Mouse (Mus musculus) spleen, adult 18-20 months (tissue): Measurements from ENCODE around the gene Ptms.
A peak's percentile ranks its signal among the peaks of the same experiment; 100 is the strongest.

ENCODE experiments used
- DNase-seq, 2 experiments: peaks; one replicate each; pipeline ENCODE4 v3.0.0; 2022; ENCODE audit warnings: mixed read lengths in 2 of 2

Gene Ptms

DNA sequence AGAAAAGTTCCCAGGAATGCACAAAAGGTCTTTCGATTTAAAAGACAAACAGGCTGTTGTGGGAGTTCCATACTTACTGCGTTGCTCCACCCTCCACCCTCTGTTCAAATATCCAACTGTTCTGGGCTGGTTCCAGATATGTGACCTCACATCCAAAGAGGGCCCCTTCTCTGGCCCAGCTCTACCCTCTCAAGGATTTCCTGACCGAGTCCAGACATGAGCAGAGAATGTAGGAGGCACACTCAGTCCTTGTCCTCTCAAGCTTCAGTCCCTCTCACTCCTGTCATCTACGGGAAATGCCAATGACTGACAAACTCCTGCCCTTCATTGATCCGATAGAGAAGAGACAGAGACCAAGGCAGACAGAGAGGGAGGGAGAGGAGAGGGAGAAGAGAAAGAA, 6.0 kb upstream of the Ptms start:
- no peak for DNase-seq

DNA sequence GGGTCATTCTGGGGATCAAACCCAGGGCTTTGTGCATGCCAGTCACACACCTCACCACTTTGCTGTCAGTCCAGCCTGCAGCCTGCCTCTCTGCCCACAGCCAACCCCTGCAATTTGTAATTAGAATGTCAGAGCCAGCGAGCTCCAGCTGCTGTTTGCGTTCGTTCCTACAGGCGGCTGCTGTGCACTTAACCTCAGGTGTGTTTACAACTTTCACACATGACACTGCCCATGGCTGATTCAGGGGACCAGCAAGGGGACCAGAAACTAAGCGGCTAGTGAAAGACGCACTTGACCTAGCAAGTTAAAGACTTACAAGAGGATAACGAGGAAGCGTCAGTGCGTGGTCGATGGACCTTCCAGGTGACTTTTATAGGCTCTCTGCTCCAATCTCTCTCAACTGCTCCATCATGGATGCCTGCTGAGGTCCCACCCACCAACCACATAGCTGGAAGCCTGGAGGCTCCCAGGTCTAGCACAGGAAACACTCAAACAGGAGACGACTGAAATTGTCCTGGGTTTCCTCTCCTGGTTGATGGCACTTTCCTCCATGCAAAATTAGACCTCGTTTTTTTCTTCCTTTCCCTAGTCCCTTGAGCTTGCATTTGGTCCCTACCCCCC, 5.4 kb upstream of the Ptms start:
- no peak for DNase-seq

DNA sequence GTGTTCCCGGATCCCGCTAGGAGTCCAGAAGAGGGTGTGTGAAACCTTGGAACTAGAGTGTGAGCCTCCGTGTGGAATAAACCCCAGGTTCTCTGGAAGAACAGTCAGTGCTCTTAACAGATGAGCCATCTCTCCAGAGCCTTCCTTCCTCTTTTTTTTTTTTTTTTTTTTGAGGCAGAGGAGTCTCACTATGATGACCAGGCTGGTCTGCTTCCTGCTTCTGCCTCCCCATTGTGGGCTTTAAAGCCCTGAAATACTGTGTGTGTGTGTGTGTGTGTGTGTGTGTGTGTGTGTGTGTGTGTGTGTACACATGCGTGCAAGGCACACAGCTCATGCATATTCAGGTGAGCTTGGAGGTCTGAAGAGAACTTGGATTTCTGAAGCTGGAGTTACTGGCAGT, 1.6 kb upstream of the Ptms start:
- DNase-seq, result no peak

DNA sequence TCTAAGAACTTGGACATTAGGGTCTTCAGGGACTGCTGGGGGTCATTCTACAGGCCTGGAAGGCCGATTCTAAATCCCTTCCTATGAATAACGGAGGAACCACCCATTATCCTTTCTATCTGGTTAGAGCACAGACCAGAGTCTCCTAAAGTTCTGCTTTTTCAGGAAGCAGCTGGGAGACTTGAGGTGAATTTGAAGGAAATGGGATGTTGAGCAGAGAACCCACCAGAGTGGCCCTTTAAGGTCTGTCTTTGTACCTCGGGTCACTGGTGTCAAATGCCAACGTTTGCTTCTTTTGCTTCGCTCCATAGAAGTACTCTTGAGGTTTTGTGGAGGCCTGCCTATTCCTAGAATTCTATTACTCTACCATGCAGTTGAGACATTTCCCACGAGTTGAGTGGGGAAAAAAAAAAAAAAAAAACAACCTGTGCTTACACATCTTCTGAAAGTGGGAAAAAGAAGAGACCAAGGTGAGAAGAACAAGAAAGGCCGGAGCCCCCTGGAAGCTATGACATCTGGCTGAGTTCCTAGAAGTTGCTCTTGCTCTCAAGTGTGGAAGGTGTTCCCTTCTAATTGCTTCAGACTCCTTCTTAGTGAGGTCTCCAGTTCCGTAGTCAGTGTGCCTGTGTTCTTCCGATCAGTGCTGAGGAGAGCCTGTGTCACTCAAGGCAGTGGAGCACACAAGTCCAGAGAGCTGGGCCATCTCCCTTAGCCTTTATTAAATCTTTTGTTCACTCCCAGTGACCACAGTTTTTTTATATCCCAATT, 599 bp upstream of the Ptms start:
- no peak for DNase-seq

DNA sequence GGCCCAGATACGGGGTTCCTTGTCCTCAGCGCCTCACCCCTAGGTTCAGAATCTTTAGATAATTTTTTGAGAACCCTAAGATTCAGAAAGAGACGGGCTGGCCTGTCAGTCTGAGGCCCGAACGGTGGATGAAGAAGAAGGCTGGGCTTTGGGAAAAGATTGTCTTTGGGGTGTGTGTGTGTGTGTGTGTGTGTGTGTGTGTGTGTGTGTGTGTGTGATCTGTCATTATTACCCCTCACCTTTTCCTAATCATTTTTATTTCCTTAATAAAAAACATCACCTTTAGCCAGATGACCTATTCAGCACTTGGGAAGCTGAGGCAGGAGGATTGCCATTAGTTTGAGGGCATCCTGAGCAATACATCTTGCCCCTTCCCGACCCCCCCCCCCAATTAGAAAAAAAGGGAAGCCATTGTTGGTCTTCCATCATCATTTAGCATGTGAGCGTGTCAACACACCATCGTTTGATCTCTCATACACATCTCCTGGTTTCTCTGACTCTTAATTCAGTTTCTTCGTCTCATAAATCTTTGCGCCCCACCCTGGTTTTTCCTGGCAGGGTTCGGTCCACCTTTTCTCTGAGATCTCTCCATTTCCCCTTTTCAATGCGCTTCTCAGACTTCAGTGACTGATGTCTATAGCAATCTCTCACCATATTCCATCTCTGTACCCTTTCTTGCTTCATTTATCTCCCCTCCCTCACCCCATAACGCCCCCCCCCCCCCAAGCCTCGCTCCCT, 844 bp downstream of the Ptms start:
- no peak for DNase-seq

DNA sequence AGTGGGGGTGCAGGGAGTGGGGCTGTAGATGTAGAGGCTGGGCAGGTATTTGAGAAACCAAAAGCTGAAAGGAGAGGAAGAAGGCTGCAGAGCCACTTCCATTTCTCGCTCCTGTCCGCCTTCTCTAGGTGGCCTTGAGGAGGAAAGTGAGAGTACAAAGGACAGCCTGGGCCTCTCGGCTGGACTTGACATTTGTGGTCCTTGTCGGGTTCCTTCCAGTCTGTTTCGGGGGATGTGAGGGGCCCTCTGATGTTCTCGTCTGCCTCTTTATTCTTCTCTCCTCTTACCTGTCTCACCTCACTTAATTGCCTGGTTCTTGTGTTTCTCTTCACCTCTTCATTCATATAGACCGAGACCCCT, 1.6 kb downstream of the Ptms start:
- DNase-seq, result no peak

DNA sequence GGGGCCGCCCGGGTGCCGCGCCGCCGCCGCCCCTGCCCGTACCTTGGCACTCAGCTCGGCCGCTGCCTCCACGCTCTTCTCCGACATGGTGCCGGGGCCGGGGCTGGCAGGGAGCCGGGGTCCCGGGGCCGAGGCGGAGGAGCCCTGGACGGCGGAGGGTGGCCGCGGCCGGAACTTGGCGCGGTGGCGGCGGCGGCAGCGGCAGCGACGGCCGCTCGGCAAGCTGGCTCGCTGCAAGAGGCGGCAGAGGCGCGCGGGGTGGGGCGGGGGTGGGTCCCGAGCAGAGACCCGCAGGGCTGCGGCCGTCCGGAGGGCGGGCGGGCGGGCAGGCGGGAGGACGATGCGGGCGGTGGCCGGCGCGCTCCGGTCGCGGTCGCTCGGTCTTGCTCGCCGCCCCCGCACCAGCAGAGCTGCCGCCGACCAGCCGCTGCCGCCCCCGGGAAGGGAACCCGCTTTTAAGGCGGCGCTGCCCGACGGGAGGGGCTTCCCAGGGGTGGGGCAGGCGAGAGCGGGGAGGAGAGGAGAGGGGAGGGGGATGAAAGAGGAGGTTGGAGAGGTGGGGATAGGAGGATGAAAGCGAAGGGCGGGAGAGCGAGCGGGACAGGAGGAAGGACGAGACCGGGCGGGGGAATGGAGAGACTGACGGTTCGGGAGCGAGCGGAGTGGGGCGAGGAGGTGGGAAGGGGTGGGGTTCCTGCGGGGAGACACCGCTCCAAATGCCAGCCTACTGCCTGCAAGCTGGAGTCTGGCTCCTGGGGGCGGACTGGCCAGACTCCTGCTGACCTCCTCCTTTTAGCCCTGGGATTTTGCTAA, 2.2 kb downstream of the Ptms start:
- peak; percentile 64 to 66 for DNase-seq

DNA sequence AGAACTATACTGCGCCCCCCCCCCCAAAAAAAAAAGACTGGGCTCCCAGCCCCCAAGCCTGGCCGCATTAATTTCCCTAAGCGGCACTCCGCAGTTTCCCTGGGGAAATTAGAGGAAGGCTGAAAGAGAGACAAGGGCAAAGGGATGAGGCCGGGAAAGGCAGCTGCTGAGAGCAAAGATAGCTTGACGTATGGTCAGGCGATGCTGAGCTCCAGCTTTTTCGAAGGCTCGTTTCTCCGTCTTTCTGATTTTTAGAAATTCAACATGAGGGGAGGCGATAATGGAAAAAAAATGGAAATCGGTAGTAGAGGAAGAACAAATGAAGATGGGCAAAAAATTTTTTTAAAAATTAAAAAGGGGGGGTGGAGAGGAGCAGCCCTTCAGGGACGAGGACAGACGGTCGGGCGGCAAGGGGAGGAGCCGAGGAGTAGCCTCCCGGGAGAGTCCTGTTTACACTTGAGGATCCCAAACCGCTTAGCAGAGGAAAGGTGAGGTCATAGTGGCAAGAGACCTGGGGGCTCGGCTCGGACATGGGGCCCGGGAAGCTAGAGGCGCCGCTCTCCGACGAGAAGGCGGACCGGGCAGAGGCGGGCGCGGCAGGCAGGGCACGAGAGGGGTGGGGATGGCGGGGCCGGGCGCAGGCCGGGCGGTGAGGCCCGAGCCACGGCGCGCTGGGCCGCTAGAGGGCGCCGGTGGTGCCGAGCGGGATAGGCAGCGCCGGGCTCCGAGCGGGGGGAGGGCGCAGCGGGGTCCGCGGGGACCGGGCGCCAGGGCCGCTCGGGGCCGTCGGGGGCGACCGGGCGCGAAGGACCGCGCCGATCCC, 3.0 kb downstream of the Ptms start:
- DNase-seq, result peak; percentile 79 to 95

DNA sequence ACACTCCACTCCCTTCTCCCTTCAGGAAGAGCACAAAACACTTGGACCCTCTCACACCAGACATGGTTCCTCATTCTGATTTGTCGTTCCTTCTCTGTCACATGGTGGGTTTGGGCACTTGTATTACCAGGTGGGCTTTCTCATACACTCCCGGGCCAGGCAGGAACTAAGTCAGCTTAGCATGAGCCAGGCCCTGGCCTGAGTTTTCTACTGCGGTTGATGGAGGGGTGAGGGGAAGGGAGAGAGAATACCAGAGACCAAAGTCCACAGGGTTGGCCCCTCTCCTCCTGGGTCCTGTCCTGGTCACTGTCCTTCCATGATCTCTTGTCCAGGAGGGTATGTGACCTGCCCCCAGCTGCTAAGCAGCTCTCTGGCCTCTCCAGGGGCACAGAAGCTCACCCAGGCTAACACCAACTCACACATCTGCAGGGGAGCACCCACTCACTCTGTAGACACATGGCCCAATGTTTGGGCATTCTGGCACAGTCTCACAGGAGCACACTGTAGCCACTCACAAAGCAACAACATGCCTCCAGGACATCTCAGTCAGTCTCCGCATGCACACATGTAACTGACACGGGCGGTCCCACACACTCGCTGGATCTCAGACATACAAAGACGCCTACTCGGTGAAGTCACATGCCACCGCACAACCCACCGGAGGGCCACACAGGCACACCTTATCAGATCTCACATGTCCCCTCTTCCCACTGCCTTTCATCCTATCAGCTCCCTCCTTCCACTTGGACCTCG, 3.8 kb downstream of the Ptms start:
- no peak for DNase-seq

DNA sequence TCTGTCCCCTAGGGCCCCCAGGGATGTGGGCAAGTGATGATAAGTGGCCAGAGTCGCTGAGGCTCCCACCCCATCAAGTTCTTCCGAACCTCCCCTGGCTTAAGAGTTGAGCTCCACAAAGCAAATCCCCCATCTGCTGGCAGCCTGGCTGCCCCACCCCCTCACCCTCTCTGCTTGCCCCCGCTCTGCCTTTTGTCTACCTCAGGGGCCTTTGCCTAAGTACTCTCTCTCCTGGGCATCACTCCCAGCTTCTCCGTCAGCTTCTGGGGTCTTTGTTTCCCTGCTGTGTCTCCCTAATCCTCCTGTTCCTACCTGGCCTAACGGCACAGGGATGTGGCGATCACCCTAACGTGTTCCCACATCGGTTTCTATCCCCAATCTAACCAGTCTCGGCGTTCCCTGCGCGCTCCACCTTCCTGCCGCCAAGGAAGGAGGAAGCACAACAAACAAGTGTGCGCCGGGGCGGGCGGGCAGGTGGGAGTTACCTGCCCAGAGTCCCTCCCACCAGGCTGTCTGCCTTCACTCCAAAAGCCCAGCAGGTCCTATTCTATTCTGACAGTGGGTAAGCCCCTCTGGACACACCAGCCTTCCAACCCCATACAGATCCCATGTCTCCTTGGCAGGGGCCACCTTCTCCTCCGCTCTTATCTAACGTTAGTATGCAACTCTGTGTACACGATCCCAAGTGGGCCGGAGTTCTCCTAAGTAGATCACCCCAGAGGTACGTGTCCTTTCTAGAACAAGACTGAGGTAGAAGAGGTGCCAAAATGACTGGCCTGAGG, 4.6 kb downstream of the Ptms start:
- DNase-seq, result no peak

DNA sequence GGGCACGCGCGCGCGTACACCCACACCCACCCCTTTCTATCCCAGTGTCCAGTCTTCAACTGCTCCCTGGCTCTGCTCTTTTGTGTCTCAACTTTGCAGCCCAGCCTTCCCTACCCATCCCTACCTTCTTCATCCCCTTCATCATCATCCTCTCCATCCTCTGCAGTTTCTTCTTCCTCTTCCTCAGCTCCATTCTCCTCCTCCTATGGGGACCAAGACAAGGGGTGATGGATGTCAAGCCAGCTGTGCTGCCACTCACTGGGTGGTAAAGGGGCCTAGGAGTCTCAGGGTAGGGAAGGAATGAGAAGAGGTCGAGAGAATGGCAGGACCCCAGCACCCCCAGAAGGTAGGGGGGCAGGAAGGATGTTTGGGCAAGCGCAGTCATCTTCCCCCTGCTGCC, 5.4 kb downstream of the Ptms start:
- DNase-seq, result no peak

DNA sequence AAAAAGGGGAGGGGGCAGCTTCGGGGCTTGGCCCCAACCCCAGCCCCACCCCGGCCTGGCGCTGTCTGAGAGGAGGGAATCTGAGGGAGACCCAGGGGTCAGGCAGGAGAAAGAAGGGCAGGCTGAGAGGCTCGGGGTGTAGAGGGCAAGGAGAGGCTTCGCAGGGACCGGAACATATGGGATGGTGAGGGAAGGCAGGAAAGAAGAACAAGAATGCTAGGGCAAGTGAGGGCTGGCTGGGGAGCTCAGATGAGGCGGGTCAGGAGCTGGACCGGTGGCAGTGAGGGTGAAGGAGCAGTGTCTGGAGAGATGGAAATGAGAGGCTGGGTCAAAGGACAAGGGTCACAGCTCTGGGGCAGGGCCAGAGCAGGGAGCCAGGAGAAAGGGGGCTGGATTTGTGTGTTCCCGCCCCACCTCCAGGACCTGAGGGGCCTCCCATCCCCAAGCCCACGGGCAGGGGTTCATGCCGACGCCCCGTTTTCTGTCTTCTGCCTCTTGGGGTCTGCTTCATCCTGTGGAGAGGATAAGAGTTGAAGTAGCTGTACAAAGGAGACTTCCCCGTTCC, 6.1 kb downstream of the Ptms start:
- DNase-seq, result no peak

DNA sequence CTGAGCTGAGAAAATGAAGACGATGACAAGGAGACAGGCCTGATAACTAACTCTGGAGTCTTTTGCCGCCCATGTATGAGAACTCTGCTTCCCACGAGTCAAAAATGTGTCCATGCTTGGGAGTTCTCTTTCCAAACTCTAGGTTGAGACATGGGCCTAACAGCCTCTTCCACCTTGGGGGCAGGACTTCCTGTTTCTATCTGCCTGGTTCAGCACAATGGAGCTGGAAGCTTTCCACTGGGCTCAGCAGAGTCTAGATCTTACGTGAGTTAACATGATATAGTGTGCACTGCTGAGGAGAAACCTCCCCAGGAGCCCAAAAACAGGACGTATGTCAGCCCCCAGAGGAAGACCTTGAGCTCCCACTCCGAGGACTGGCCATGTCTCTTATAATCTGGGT, 6.7 kb downstream of the Ptms start:
- DNase-seq, result no peak

DNA sequence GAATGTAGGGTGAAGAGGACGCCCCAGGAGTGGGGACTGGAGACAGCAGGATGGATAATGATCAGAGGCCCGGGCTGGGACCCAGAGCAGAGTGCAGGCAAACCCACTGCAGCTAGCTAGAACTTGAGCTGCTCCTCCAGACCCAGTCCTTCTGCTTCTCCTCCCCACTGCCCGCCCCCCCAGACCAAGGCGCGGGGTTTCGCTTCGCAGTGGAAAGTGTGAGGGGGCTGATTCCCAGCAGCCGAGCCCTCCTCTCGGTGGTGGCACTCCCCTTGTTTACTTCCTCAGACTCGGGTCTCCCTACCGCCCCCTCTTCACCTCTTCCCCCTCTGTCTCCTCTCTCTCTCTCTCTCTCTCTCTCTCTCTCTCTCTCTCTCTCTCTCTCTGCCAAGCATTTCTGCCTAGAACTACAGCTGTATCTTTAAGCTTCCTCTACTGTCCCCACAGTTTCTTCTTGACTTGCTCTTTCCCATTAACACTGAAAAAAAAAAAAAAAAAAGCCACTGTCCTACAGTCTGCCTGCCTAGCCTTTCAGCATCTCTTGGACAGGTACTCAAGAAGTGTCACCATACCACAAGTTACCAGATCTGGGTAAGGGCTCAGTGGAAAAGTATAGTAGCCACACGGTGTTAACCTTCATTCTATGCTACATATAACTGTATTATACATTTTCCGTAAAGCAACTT, 8.2 kb downstream of the Ptms start, which contains the start of gene Lag3:
TSS of gene Lag3 (minus strand) at position 173 of the 686 bp plus-strand sequence.
- DNase-seq, result no peak

DNA sequence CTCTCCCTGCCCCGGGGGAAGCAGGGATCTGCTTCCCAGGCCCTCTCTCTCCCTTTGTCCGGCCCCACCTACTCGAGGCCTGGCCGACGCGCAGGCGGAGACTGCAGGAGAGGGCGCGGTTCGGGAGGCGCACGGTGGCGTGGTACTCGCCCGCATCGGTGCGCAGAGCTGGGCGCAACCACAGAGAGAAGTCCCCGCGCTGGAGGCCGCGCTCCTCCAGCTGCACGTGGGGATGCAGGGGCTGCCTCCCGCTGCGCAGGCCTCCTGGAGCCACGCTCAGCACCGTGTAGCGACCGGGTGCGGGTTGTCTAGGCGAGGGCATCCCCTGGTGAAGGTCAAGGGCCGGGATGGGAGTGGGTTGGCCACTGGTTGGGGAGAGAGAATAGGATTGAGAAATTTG, 9.9 kb downstream of the Ptms start:
- no peak for DNase-seq

DNA sequence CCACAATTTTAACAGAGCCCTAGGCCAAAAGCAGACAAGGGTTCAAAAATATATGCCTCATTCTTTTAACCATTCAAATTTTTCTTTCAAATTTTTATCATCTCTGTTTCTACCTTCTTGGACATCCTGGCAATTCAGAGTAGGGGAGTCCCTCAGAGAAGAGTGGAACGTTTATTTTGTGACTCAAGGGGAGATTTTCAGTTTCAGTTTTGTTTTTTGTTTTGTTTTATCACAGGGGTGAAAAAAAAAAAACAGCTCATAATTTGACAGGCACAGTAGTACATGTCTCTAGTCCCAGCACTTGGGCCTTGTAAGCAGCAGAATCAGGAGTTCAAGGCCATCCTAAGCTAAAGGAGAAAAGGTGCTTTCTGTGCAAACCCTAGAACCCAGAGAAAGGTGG, 12.1 kb downstream of the Ptms start:
- DNase-seq, result no peak

DNA sequence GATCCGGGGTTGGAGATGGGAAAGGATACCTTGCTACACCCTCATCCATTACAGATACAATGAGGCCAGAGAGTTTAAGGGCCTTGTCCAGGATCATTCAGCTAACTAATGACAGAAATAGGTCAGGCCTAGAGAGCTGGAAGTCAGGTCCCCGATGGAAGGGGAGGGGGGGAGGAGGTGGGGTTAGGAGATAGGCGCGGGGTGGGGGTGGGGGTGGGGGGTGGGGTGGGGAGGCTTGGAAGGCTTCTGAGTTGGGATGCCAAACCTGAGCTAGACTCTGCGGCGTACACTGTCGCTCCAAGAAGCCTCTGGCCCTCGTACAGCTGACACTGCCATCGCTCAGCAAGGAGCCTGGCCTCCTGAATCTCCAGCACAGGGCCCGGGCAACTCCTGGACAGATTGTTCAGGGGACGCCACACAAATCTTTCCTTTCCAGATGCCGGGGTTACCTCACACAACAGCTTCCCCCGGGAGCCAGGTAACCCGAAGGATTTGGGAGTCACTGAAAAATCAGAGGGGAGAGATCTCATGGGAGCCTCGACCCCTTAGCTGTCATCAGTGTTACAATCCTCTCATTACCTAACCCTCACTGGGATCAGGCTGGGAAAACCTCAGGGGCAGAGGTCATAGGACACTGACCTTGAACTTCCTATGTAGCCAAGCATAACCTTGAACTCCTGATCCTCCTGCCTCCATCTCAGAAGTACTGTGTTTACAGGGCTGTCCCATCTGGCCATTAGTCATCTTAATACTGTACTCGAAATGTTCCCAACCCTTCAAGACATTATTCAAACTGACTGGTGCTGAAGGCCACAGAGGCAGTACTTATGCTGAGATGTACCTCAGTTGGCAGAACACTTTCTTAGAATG, 14.7 kb downstream of the Ptms start:
- no peak for DNase-seq

DNA sequence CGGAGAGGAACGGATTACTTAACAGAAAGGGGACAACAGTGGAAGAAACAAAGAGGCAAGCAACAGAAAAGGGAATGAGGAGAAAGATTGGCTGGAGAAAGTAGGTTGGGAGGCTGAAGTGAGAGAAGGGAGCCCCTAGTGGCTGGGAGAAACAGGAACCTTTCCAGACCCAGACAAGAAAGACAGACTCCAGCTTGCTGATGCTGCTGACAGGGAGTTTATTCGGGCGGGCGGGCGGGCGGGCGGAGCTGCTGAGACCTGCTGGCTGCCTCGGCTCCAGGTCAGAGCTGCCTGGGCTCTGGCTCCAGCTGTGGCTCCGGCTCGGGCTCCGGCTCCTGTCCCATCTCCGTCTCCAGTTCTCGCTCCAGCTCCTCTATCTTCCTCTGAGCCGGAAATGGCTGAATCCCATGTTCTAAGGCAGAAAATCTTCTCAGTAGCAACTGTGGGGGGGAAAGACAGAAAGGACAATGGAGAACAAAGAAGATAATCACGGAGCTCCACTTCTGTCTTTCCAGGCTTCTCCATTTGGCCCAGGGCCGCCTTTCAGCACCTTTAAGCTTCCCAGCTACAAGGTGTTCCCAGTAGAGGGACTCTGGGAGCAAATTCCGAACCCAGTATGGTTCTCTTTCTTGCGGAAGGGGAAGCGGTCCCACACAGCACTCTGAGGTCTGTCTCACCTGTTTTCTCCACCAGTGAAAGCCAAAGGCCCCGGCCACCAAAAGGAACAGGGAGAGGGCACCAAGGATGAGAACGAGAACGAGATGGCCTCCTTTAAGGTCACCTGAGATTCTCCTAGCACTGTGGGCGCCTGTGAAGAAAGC, 15.5 kb downstream of the Ptms start:
- DNase-seq, result no peak
